Mouse (Mus musculus): ENCODE data around the gene Zscan4c. TPM values are rescaled to one million over a fixed set of nuclear protein-coding genes. Genes with fewer than 3 reads are reported as not detected.

The Zscan4c gene
- polyA plus RNA-seq (2012; ENCODE audit: low replicate concordance): not detected in 2 replicates

GRCm38 (mm10) chr7:11005445-11005844 lies at the start of gene Zscan4c:
TSS of gene Zscan4c (plus strand) at chr7:11005745.

Other genes starting within 250 kb of the Zscan4c start
- not detected in 2 replicates for gene Zscan4b, start 100.7 kb upstream of the Zscan4c start, polyA plus RNA-seq (2012; ENCODE audit: low replicate concordance)
- not detected in 2 replicates for gene Zscan4-ps1, start 63.9 kb downstream of the Zscan4c start, polyA plus RNA-seq (2012; ENCODE audit: low replicate concordance)
- gene Zscan4d, start 160.4 kb downstream of the Zscan4c start, polyA plus RNA-seq (2012; ENCODE audit: low replicate concordance): not detected in 2 replicates